Mouse (Mus musculus) limb, embryonic 14.5 days (tissue): ENCODE results near the gene Shb. TPM values are rescaled to one million over a fixed set of nuclear protein-coding genes. Genes with fewer than 3 reads are reported as not detected.

Experiments used
- ATAC-seq: fragments of 200-750 bp; cut with Nextera tagmentation; 2 replicates; pipeline ENCODE4 v1.8.0; 2017; ENCODE audit warnings: low read depth, moderate number of reproducible peaks, moderate TSS enrichment; ENCODE audit not compliant: low FRiP score
- DNase-seq: peaks from one replicate; pipeline ENCODE4 v3.0.0-alpha.2; 2015; ENCODE audit warnings: low spot score
- H3K27ac ChIP-seq: fragments of 300-500 bp; sonication (generic); replicated peaks from 2 replicates; pipeline ENCODE4 v1.5.1; 2014; ENCODE audit warnings: low read depth, mild to moderate bottlenecking, low read length, moderate library complexity, mixed read lengths
- H3K27me3 ChIP-seq: fragments of 300-500 bp; sonication (generic); 2 replicates; pipeline ENCODE4 v1.6.1; 2014; ENCODE audit warnings: low read length, mixed read lengths; ENCODE audit not compliant: control insufficient read depth, insufficient read depth
- H3K36me3 ChIP-seq: fragments of 300-500 bp; sonication (generic); 2 replicates; pipeline ENCODE4 v1.6.1; 2014; ENCODE audit warnings: mild to moderate bottlenecking, low read length, moderate library complexity, mixed read lengths; ENCODE audit not compliant: control insufficient read depth, insufficient read depth
- H3K4me1 ChIP-seq: fragments of 300-500 bp; sonication (generic); 2 replicates; pipeline ENCODE4 v1.6.1; 2014; ENCODE audit warnings: antibody characterized with exemption, low read length, mixed read lengths; ENCODE audit not compliant: control insufficient read depth, insufficient read depth
- H3K4me2 ChIP-seq: fragments of 300-500 bp; sonication (generic); replicated peaks from 2 replicates; pipeline ENCODE4 v1.6.1; 2014; ENCODE audit warnings: low read depth, mild to moderate bottlenecking, low read length, moderate library complexity; ENCODE audit not compliant: severe bottlenecking
- H3K4me3 ChIP-seq: fragments of 300-500 bp; sonication (generic); replicated peaks from 2 replicates; pipeline ENCODE4 v1.5.1; 2014; ENCODE audit warnings: low read length
- H3K9ac ChIP-seq: fragments of 300-500 bp; sonication (generic); 2 replicates; pipeline ENCODE4 v1.6.1; 2014; ENCODE audit warnings: mild to moderate bottlenecking, low read depth, low read length, moderate library complexity; ENCODE audit not compliant: severe bottlenecking
- H3K9me3 ChIP-seq: fragments of 300-500 bp; sonication (generic); 2 replicates; pipeline ENCODE4 v1.6.1; 2016; ENCODE audit warnings: low read length; ENCODE audit not compliant: control insufficient read depth
- POLR2A ChIP-seq: fragments of 200-500 bp; IDR thresholded peaks from 2 replicates; pipeline ENCODE4 v1.8.0; 2012; ENCODE audit warnings: inconsistent platforms, mild to moderate bottlenecking, moderate library complexity, borderline replicate concordance; ENCODE audit not compliant: insufficient read depth, insufficient read length; ENCODE audit errors: extremely low read depth
- WGBS: fragments of 180-500 bp; shearing (Covaris S2); extraction: QIAGEN DNeasy Blood & Tissue Kit; methylation state at CpG from one replicate; pipeline ENCODE4 v1.1.7; 2014; 5-methylcytosine and 5-hydroxymethylcytosine counted together
- polyA plus RNA-seq, 2 experiments: library from polyadenylated mRNA; depleted of rRNA in 1 of 2; stranded (reverse) in 1 of 2; unstranded in 1 of 2; fragments of >200 nt; fragmentation: Nextera tagmentation in 1 of 2; extraction: Ambion mirVana in 1 of 2; gene quantifications; 2 replicates each; pipeline versions ENCODE4 v1.2.1 to v1.2.3; 2012 to 2014

Gene Shb
- polyA plus RNA-seq (2012; rRNA removed): 19.0 and 20.9 TPM in 2 replicates
- polyA plus RNA-seq (2014; fragmentation: Nextera tagmentation; extraction: Ambion mirVana): 9.2 and 10.6 TPM in 2 replicates

GRCm38 (mm10) chr4:45532375-45532774, at the start of gene Shb:
Shb (minus strand) TSS chr4:45532470.
- peaks cover 49% of the 10 kb centered on the region for H3K4me1 ChIP-seq
- H3K4me3 ChIP-seq: peak within 1 kb of the TSS; percentile 72
- no peaks in the 10 kb centered on the region for H3K27me3 ChIP-seq
- DNase-seq (peak; percentile 97), ATAC-seq (peak; percentile 59)
- H3K4me2 ChIP-seq: peak within 1 kb of the TSS; percentile 96
- H3K36me3 ChIP-seq: no peaks in the 10 kb centered on the region
- no peaks in the 10 kb centered on the region for H3K9me3 ChIP-seq
- H3K27ac ChIP-seq: peak within 1 kb of the TSS; percentile 21
- no peak within 1 kb of the TSS for H3K9ac ChIP-seq
- TF ChIP-seq POLR2A: no peak
- WGBS: 1% methylated on average over 7 of the region's 7 CpGs

DNA sequence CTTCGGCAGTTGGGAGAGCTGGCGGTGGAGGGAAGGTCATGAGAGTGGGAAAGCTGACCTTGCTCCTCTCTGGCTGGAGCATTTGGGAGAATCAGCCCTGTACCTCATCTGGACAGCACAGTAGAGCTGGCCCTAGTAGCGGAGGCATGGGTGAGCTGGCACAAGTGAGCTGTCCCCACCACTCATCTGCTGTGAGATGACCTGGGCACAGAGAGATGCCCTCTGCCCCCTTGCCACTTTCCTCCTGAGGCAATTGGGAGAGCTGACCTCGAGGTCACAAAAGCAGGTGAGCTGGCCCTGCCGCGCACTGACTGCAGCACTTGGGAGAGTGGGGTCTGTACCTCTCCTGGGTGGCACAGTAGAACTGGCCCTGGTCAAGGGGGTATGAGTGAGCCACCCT, 48.8 kb upstream of the Shb start:
- Histone ChIP-seq H3K27me3 (peaks cover 4% of the 10 kb centered on the region; the same call in 1 of the 2 replicates), H3K9me3 (no peaks in the 10 kb centered on the region), H3K4me3 (no peak overlapping the region), H3K4me1 (peaks cover 19% of the 10 kb centered on the region), H3K27ac (no peak overlapping the region), H3K36me3 (no peaks in the 10 kb centered on the region), H3K9ac (no peak overlapping the region), H3K4me2 (no peak overlapping the region)
- no peak for TF ChIP-seq POLR2A
- ATAC-seq (no peak), DNase-seq (no peak)
- WGBS: 93% methylated on average over 6 of the region's 6 CpGs

GRCm38 (mm10) chr4:45578554-45579370, 46.5 kb upstream of the Shb start:
- no peak overlapping the region for H3K4me2 ChIP-seq
- 0 out of 2 replicates have a peak overlapping the region, but pooled peaks have one; percentile 21 for H3K9ac ChIP-seq
- TF ChIP-seq POLR2A: no peak
- no peaks in the 10 kb centered on the region for H3K36me3 ChIP-seq
- WGBS: 13% methylated on average over 20 of the region's 22 CpGs
- no peaks in the 10 kb centered on the region for H3K9me3 ChIP-seq
- DNase-seq (no peak), ATAC-seq (no peak)
- H3K27ac ChIP-seq: no peak overlapping the region
- no peak overlapping the region for H3K4me3 ChIP-seq
- no peaks in the 10 kb centered on the region for H3K27me3 ChIP-seq
- peaks cover 19% of the 10 kb centered on the region for H3K4me1 ChIP-seq

- ATAC-seq: no peak
- no peaks in the 10 kb centered on the region for H3K27me3 ChIP-seq
- TF ChIP-seq POLR2A: no peak
- no peaks in the 10 kb centered on the region for H3K36me3 ChIP-seq
- no peak for DNase-seq
- no peak overlapping the region for H3K9ac ChIP-seq
- 42% methylated on average over 8 of the region's 8 CpGs for WGBS
- 0 out of 2 replicates have a peak overlapping the region, but pooled peaks have one; percentile 1 for H3K4me2 ChIP-seq
- H3K4me3 ChIP-seq: no peak overlapping the region
- H3K4me1 ChIP-seq: peaks cover 19% of the 10 kb centered on the region
- H3K27ac ChIP-seq: no peak overlapping the region
- no peaks in the 10 kb centered on the region for H3K9me3 ChIP-seq
These were observed 45.4 kb upstream of the Shb start for GRCm38 (mm10) chr4:45577631-45578030.

GRCm38 (mm10) chr4:45574614-45575169, 42.4 kb upstream of the Shb start:
- DNase-seq: no peak

More at GRCm38 (mm10) chr4:45574614-45575169, 42.4 kb upstream of the Shb start:
- Histone ChIP-seq H3K36me3 (no peaks in the 10 kb centered on the region), H3K27ac (no peak overlapping the region), H3K27me3 (no peaks in the 10 kb centered on the region), H3K4me3 (no peak overlapping the region), H3K4me2 (no peak overlapping the region; the same call in 1 of the 2 replicates), H3K9ac (no peak overlapping the region), H3K4me1 (peaks cover 16% of the 10 kb centered on the region), H3K9me3 (no peaks in the 10 kb centered on the region)
- TF ChIP-seq POLR2A: no peak
- 37% methylated on average over 15 of the region's 15 CpGs for WGBS
- ATAC-seq: no peak
